Mouse (Mus musculus) lung, embryonic 14.5 days (tissue): ENCODE measurements around the gene Mdfi. TPM values are rescaled to one million over a fixed set of nuclear protein-coding genes. Genes with fewer than 3 reads are reported as not detected.

ENCODE experiments used
- ATAC-seq: fragments of 200-750 bp; cut with Nextera tagmentation; 2 replicates; pipeline ENCODE4 v1.8.0; 2017; ENCODE audit warnings: mild to moderate bottlenecking, moderate TSS enrichment, moderate library complexity; ENCODE audit not compliant: insufficient read depth
- DNase-seq: peaks from one replicate; pipeline ENCODE4 v3.0.0-alpha.2; 2015
- H3K27ac ChIP-seq: fragments of 300-500 bp; sonication (generic); 2 replicates; pipeline ENCODE4 v1.5.1; 2014; ENCODE audit warnings: low read depth, mild to moderate bottlenecking, moderate library complexity
- H3K27me3 ChIP-seq: fragments of 300-500 bp; sonication (generic); 2 replicates; pipeline ENCODE4 v1.6.1; 2014; ENCODE audit warnings: low read length, control low read depth; ENCODE audit not compliant: insufficient read depth
- H3K36me3 ChIP-seq: fragments of 300-500 bp; sonication (generic); 2 replicates; pipeline ENCODE4 v1.6.1; 2014; ENCODE audit warnings: control low read depth; ENCODE audit not compliant: insufficient read depth
- H3K4me1 ChIP-seq: fragments of 300-500 bp; sonication (generic); 2 replicates; pipeline ENCODE4 v1.6.1; 2014; ENCODE audit warnings: antibody characterized with exemption, control low read depth; ENCODE audit not compliant: insufficient read depth
- H3K4me2 ChIP-seq: fragments of 300-500 bp; sonication (generic); 2 replicates; pipeline ENCODE4 v1.6.1; 2014; ENCODE audit warnings: mild to moderate bottlenecking
- H3K4me3 ChIP-seq: fragments of 300-500 bp; sonication (generic); 2 replicates; pipeline ENCODE4 v1.5.1; 2014; ENCODE audit warnings: low read depth, low read length
- H3K9ac ChIP-seq: fragments of 300-500 bp; sonication (generic); 2 replicates; pipeline ENCODE4 v1.6.1; 2014
- H3K9me3 ChIP-seq: fragments of 300-500 bp; sonication (generic); 2 replicates; pipeline ENCODE4 v1.6.1; 2016; ENCODE audit warnings: low read depth, low read length, control low read depth
- CTCF ChIP-seq: IDR thresholded peaks from 2 replicates; pipeline ENCODE4 v1.5.1; 2016; ENCODE audit warnings: antibody characterized with exemption, low read depth
- WGBS: fragments of 180-500 bp; shearing (Covaris S2); extraction: QIAGEN DNeasy Blood & Tissue Kit; methylation state at CpG from one replicate; pipeline ENCODE4 v1.1.7; 2014; 5-methylcytosine and 5-hydroxymethylcytosine counted together
- polyA plus RNA-seq: library from polyadenylated mRNA; unstranded; fragments of >200 nt; fragmentation: Nextera tagmentation; extraction: Ambion mirVana; gene quantifications from 2 replicates; pipeline ENCODE4 v1.2.1, GENCODE M21; 2014

Mdfi gene
- polyA plus RNA-seq, 1 experiment from 2014 or later, result 43.6 TPM

DNA sequence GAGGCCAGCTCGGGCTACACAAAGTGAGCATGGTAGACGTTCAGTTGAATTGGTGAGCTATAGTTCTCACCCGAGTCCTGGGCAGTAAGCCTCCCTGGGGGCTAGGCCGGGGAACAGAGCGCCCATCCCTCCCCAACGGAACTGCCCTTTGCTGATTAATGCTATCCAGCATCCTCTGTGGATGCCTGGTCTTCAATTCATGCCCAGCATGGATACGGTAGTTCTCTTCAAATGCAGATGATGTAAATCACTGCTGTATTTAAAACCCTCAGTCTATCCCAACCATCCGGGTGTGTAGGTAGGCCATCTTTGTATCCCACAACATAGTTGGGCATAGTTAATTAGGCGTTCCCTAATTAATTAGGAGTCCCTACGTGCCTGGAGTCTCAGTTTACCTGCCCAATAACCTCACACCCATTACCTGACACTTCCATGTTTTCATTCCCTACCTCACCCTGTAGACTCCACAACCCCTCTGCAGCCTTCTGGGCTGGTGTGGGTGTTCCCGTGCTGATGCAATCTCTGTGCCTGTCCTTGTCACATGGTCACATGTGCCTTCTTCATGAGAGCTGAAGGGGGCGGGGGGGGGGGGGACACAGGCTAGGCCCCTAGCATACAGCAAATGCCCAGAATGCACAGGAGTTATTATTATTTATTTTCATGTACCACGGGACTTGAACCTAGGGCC lies 16.3 kb downstream of the Mdfi start:
- TF ChIP-seq CTCF, result no peak
- peaks cover 88% of the 10 kb centered on the region for H3K36me3 ChIP-seq
- no peaks in the 10 kb centered on the region for H3K9me3 ChIP-seq
- 85% methylated on average over 13 of the region's 13 CpGs for WGBS
- ATAC-seq (no peak), DNase-seq (no peak)
- no peaks in the 10 kb centered on the region for H3K27me3 ChIP-seq
- no peak overlapping the region for H3K4me3 ChIP-seq
- H3K4me2 ChIP-seq, result no peak overlapping the region
- H3K9ac ChIP-seq, result no peak overlapping the region
- no peak overlapping the region for H3K27ac ChIP-seq
- peaks cover 22% of the 10 kb centered on the region for H3K4me1 ChIP-seq

DNA sequence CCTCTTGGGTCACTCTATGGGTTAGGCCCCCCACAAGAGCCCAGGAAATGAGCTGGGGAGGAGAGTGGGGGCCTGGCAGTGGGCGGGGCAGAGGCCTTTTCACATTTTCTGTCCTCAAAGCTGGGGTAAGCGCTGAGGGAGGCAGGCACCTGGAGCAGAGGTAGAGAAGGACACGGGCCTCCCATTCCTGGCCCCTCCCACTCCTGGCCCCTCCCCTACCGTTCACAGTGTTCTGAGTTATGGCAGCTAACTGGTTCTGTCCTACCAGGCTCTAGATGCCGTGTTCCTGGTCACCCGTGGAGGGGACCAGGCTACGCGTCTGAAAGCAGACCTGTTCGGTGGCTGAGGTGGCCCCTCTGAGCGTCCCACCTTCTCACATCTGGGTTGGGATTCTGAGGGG lies 19.0 kb downstream of the Mdfi start:
- Histone ChIP-seq H3K27ac (peak overlapping the region; percentile 36; the same call in 1 of the 2 replicates), H3K36me3 (peaks cover 61% of the 10 kb centered on the region), H3K9me3 (no peaks in the 10 kb centered on the region), H3K4me1 (peaks cover 18% of the 10 kb centered on the region; the same call in 1 of the 2 replicates), H3K4me2 (no peak overlapping the region), H3K9ac (no peak overlapping the region), H3K27me3 (no peaks in the 10 kb centered on the region), H3K4me3 (no peak overlapping the region)
- TF ChIP-seq CTCF, result no peak
- ATAC-seq (no peak), DNase-seq (no peak)
- 44% methylated on average over 10 of the region's 10 CpGs for WGBS

DNA sequence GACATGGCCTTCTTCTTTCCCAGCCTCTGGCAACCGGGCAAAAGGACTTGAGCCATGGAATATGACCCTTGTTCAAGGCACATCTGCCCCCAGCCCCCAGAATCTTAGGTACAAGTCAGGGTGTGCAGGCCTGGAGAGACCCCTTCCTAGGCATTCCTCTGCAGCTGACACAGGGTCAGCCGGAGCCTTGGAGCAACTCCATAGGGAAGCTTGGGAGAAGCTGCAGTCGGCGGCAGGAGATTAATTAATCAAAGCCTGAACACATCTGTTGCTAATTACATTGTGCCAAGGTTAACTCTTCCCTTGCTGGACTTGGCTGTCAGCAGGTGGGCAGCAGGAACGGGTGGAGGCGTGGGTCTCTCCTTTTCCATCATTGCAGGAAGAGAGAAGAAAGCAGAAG lies 20.0 kb downstream of the Mdfi start:
- Histone ChIP-seq H3K4me2 (no peak overlapping the region), H3K4me1 (peaks cover 18% of the 10 kb centered on the region; the same call in 1 of the 2 replicates), H3K4me3 (no peak overlapping the region), H3K27ac (peak overlapping the region; percentile 66; the same call in 1 of the 2 replicates), H3K27me3 (no peaks in the 10 kb centered on the region), H3K9ac (no peak overlapping the region), H3K9me3 (no peaks in the 10 kb centered on the region), H3K36me3 (peaks cover 52% of the 10 kb centered on the region)
- ATAC-seq (no peak), DNase-seq (no peak)
- 21% methylated on average over 6 of the region's 6 CpGs for WGBS
- TF ChIP-seq CTCF, result no peak

DNA sequence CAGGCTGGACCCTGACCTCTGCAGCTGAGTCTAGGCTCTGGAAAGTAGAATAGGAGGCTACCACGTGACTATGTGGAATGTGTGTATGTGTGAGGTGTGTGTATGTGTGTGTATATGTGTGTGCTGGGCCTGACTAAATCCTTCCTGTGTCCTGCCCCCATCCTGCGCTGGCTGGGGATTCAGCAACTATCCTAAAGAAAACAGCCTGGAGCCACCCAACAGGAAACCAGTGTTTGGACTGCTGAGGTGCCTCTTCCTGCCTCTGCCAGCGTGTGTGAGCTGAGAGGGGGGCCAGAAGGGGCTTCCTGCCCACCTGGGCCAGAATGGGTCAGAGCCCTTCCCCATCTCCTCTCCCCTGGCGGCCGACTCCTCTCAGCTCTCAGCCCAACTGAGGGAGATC lies 20.9 kb downstream of the Mdfi start:
- Histone ChIP-seq H3K27me3 (no peaks in the 10 kb centered on the region), H3K4me1 (peaks cover 18% of the 10 kb centered on the region; the same call in 1 of the 2 replicates), H3K9ac (no peak overlapping the region), H3K36me3 (peaks cover 43% of the 10 kb centered on the region), H3K9me3 (no peaks in the 10 kb centered on the region), H3K27ac (peak overlapping the region; percentile 67), H3K4me2 (no peak overlapping the region), H3K4me3 (no peak overlapping the region)
- ATAC-seq (peak; percentile 73), DNase-seq (peak; percentile 66)
- WGBS, result 34% methylated on average over 5 of the region's 5 CpGs
- TF ChIP-seq CTCF, result peak; percentile 9; the same call in 1 of the 2 replicates

DNA sequence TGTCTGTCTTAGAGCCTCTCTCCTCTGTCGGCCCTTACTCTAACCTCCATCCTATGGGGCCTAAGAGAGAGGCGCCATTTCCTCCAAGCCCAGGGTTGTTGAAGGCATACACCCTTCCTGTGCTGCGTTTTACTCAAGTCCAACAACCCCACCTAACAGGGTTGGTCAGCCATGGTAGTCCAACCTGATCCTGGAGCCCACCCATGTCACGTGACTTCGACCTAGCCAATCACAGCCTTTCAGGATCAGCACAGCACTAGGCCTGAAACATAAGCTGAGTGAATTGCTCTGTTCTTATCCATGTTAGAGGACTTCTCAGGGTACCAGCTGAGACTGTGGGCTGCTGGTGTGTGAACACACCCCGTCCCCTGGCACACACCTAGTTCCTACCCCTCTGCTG lies 22.3 kb downstream of the Mdfi start:
- Histone ChIP-seq H3K4me3 (no peak overlapping the region), H3K36me3 (peaks cover 29% of the 10 kb centered on the region), H3K27ac (no peak overlapping the region), H3K4me1 (peaks cover 18% of the 10 kb centered on the region; the same call in 1 of the 2 replicates), H3K9me3 (no peaks in the 10 kb centered on the region), H3K9ac (no peak overlapping the region), H3K4me2 (no peak overlapping the region), H3K27me3 (no peaks in the 10 kb centered on the region)
- TF ChIP-seq CTCF, result no peak
- ATAC-seq (no peak), DNase-seq (no peak)
- 88% methylated on average over 6 of the region's 6 CpGs for WGBS

DNA sequence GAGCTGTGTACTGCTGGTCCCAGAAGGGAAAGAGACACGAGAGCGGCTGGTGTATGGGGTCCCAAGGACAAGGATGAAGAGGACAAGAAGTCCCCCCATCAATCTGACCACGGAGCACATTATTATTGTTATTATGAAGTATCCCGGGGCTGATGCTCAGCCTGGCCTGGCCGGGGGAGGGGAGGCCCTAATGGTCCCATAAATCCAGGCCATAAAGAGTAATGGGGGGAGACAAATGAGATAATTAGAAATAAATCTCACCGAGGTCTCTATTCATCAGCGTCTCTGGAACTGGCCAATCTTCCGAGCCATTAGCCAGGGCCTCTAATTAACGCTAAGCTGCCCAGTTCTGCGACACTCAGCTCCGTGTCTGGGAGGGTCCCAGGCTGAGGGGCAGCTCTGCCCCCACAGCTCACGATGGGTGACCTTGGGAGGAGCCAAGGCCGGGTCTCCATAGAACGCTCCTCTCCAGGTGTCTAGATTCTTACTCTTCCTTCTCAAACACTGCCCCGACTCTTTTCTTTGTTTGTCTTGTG lies 23.2 kb downstream of the Mdfi start:
- ATAC-seq (no peak), DNase-seq (no peak)
- no peaks in the 10 kb centered on the region for H3K27me3 ChIP-seq
- no peak overlapping the region for H3K4me3 ChIP-seq
- H3K4me1 ChIP-seq, result peaks cover 24% of the 10 kb centered on the region; the same call in 1 of the 2 replicates
- H3K9ac ChIP-seq, result no peak overlapping the region
- 65% methylated on average over 15 of the region's 15 CpGs for WGBS
- H3K36me3 ChIP-seq, result peaks cover 23% of the 10 kb centered on the region
- no peak overlapping the region for H3K27ac ChIP-seq
- TF ChIP-seq CTCF, result no peak
- no peak overlapping the region for H3K4me2 ChIP-seq
- H3K9me3 ChIP-seq, result no peaks in the 10 kb centered on the region

GRCm38 (mm10) chr17:47806230-47806629 lies 28.3 kb downstream of the Mdfi start:
- Histone ChIP-seq H3K27ac (peak overlapping the region; percentile 87), H3K9ac (no peak overlapping the region), H3K27me3 (no peaks in the 10 kb centered on the region), H3K4me1 (peaks cover 29% of the 10 kb centered on the region), H3K36me3 (no peaks in the 10 kb centered on the region), H3K4me2 (0 out of 2 replicates have a peak overlapping the region, but pooled peaks have one; percentile 10), H3K9me3 (no peaks in the 10 kb centered on the region), H3K4me3 (no peak overlapping the region)
- WGBS, result 31% methylated on average over 9 of the region's 9 CpGs
- TF ChIP-seq CTCF, result peak; percentile 16; the same call in 1 of the 2 replicates
- ATAC-seq, result peak; percentile 78
- peak; percentile 98 for DNase-seq
